12 mouse cellular contexts compared by ENCODE assay signal in the genomic region with DNA sequence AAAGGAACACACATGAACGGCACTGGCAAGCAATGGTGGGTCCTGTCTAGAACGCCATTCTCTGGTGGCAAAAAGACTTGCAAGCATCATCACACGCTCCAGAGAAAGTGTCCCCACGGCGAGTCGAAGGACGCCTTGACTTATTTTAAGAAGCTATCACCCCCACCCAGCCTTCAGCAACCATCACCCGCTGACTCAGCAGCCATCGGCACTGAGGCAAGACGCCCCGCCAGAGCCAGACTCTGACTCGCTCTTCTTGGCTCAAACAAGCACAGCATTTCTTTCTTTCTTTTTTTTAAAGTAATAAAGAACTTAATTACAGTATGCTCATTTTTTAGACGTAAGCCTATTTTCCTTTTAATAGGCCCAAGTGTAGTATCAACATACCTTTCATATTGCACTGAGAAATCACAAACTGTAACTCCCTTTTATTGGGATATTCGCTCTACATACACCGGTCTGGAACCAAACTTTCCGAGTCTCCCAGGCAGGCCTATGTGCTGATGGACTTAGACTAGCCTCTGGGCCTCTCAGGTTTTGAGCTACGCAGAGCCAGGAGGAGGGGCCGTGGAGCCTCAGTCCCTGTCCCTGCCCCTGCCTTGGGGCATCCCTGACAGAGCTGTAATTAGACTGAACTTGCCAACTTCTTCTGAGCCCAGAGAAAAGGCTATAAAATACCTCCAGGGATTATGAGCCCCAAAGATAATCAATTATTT. TPM values are rescaled to one million over a fixed set of nuclear protein-coding genes. Genes with fewer than 3 reads are reported as not detected.
DNase-seq lines count a peak whose midpoint lies in the region; ATAC-seq and TF ChIP-seq lines count a peak whose summit lies in the region.
"Had no signal": no experiment of that assay in that cellular context is flagged by ENCODE, and none has a peak within 500 bp of the region (broad histone marks: within the 10 kb centered on the region; RNA-seq: fewer than 3 reads in every experiment).

No protein-coding gene starts in this region.

- no peak for TF ChIP-seq CTCF in lung, adult 2 months (IDR thresholded peaks at IDR 0.05; ENCODE audit: insufficient read depth, low read length)
- TF ChIP-seq CTCF in heart, adult 2 months (IDR thresholded peaks at IDR 0.05), result no peak

- no peaks in the 10 kb centered on the region for H3K79me2 ChIP-seq in heart, adult 2 months (replicated peaks; ENCODE audit: control insufficient read depth, insufficient read depth, low read length)

- no peak for TF ChIP-seq POLR2A in lung, adult 2 months (IDR thresholded peaks at IDR 0.05; ENCODE audit: borderline replicate concordance, extremely low read depth, low read depth, low read length)
- TF ChIP-seq POLR2A in heart, adult 2 months (IDR thresholded peaks at IDR 0.05; ENCODE audit: insufficient read depth, low read depth, low read length), result no peak

- DNase-seq in adrenal gland, postnatal 14 days, result peak; percentile 63
- DNase-seq in adrenal gland, postnatal 4 days (ENCODE audit: low spot score in 2 of 2), result no peak
- peak; percentile 21 for DNase-seq in lung, postnatal 14 days
- DNase-seq in lung, adult 2 months, result no peak
- DNase-seq in heart, adult 2 months, result peak; percentile 30 to 39
- peak; percentile 18 to 32 for DNase-seq in right cerebral cortex, postnatal 36 days (ENCODE audit: low spot score in 2 of 2)
- DNase-seq in urinary bladder, adult 18-20 months (ENCODE audit: low spot score in 2 of 2), result no peak

- no peak for ATAC-seq in erythroid progenitor cell, adult 5-6 weeks (replicated peaks; ENCODE audit: low FRiP score, poor library complexity, severe bottlenecking)
- ATAC-seq: activated CD4-positive, CD25-positive, alpha-beta regulatory T cell, adult 4 months had no signal

- TF ChIP-seq EP300 in heart, adult 2 months (IDR thresholded peaks at IDR 0.05; ENCODE audit: insufficient read depth, low read depth, low read length), result no peak

- H3K9ac ChIP-seq in heart, adult 2 months (ENCODE audit: low read depth, low read length), result no peak overlapping the region
- H3K9ac ChIP-seq: stomach, embryonic 15.5 days had no signal

- WGBS in lung, adult 2 months, result 78% methylated on average over 18 of the region's 18 CpGs
- 79% methylated on average over 18 of the region's 18 CpGs for WGBS in heart, adult 2 months

- H3K4me3 ChIP-seq in lung, adult 2 months (replicated peaks; ENCODE audit: extremely low read depth, low read depth, low read length), result no peak overlapping the region
- no peak overlapping the region for H3K4me3 ChIP-seq in heart, adult 2 months
- H3K4me3 ChIP-seq: erythroblast, embryonic 14.5 days; stomach, embryonic 15.5 days had no signal

- intact Hi-C loops in heart, adult 2 months (cut with DNase I), result no loop called here

- no peak overlapping the region for H3K27ac ChIP-seq in heart, adult 2 months
- H3K27ac ChIP-seq: stomach, embryonic 15.5 days had no signal

- no peaks in the 10 kb centered on the region for H3K4me1 ChIP-seq in lung, adult 2 months (ENCODE audit: control insufficient read depth, insufficient read depth, low read length)
- peaks cover 1% of the 10 kb centered on the region; the same call in 1 of the 2 replicates for H3K4me1 ChIP-seq in heart, adult 2 months (ENCODE audit: control insufficient read depth, insufficient read depth, low read length)

- H3K27me3 ChIP-seq in heart, adult 2 months (ENCODE audit: control insufficient read depth, insufficient read depth, low read length), result no peaks in the 10 kb centered on the region
- H3K27me3 ChIP-seq: stomach, embryonic 15.5 days had no signal

- no peaks in the 10 kb centered on the region for H3K36me3 ChIP-seq in heart, adult 2 months (ENCODE audit: control insufficient read depth, insufficient read depth, low read length)
- H3K36me3 ChIP-seq: stomach, embryonic 15.5 days had no signal

RNA-seq across cellular contexts. Expression of a gene that starts 55.3 kb away (rescaled TPM):
- 6.7 and 8.3 TPM in 2 replicates for total RNA-seq in adrenal gland, postnatal 14 days (2021)
- 10 to 100 TPM; 12.8 to 13.1 TPM for total RNA-seq in adrenal gland, postnatal 4 days (2021)
- polyA plus RNA-seq in lung, adult 2 months (2012; rRNA removed), result 4.0 and 4.3 TPM in 2 replicates
- 1 to 10 TPM; 1.1 to 1.9 TPM for total RNA-seq in heart, adult 2 months (2021)
- polyA plus RNA-seq in heart, adult 2 months (2012; rRNA removed), result 1.5 and 1.6 TPM in 2 replicates
- not detected in 2 replicates for total RNA-seq in erythroid progenitor cell, adult 5-6 weeks (2015; ENCODE audit: low replicate concordance)
- total RNA-seq in erythroid progenitor cell, adult 5-6 weeks (2017; ENCODE audit: low replicate concordance), result not detected in 2 replicates
- total RNA-seq: liver, adult 2 months had no signal
- polyA plus RNA-seq: activated CD4-positive, CD25-positive, alpha-beta regulatory T cell, adult 4 months; erythroblast, embryonic 14.5 days had no signal

Comparison
In these comparisons a context has a peak if more than half of its experiments do, and no peak if none do; other contexts are left out.
1. DNase-seq: peak in adrenal gland, postnatal 14 days (single experiment), lung, postnatal 14 days (single experiment), heart, adult 2 months (2 of 2) and right cerebral cortex, postnatal 36 days (2 of 2); none in adrenal gland, postnatal 4 days (0 of 2), lung, adult 2 months (single experiment) and urinary bladder, adult 18-20 months (0 of 2).